Mouse (Mus musculus) right cerebral cortex, postnatal 36 days (tissue): ENCODE results near the gene Gstm1.
"Not testable (repeated sequence)": the region's sequence is repeated elsewhere in the genome, so short reads cannot be mapped to it uniquely, and the experiment has no call there.

Experiments
- DNase-seq, 2 experiments: peaks; one replicate each; pipeline ENCODE4 v3.0.0; 2022; ENCODE audit warnings: low spot score in 2 of 2, mixed read lengths in 1 of 2

The Gstm1 gene

DNA sequence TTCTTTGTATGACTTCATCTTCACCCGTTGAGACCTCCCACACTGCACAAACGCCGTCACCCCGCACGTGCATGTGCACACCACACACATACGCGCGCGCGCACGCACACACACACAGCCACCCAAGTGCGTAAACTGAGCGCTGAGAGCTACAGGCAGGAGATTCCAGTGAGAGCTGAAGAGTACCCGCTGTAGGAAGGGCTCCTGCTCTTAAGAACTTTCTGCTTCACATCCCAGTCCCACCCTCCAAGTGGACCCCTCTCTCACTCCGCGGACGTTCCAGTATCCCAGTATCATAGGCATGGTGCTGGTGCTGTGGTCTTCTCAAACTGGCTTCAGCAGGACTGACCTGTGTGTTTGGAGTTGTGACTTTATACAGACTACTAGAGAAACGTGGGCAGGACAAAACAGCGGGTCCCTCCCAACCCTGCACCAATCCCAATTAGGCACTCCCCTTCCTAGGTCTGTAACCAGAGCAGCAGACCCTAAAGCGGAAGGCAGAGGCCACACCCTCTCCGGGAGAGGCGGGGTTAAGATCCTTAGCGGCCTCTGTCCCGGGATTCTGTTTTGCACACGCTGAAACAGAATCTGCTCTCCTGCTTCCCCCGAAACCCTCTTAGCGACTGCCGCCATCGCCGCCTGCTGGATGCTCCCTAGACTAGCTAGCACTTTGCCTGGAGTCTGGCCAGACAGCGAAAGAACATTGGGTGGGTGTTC, at the start of gene Gstm1:
Gene Gstm1, minus strand, starts transcription at position 501 of the 717 bp plus-strand sequence.
- DNase-seq: peak; percentile 87 to 90

DNA sequence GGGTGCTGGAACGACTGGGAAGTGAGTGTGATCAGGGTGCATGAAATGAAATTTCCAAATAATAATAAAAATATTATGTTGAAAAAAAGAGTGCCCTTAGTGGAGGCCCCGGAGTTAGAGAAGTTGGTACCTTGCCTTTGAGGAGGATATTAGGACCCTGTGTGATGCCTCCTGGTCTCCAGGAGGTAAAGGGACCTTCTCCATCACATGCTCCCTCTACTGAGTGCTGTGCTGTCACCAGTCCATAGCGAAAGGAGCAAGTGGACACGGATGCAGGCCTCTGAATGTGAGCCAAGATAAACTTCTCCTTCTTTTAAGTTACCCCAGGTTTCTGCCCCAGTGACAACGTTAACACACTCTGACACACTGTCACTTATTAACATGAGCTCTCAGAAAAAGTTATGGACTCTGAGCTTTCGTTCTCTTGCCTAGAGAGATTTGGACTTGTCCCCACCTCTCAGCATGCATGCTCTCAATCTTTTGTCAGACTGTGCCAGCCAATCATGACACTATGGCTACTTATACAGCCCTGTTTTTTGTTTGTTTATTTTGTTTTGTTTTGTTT, 49.7 kb upstream of the Gstm1 start:
- DNase-seq: no peak

DNA sequence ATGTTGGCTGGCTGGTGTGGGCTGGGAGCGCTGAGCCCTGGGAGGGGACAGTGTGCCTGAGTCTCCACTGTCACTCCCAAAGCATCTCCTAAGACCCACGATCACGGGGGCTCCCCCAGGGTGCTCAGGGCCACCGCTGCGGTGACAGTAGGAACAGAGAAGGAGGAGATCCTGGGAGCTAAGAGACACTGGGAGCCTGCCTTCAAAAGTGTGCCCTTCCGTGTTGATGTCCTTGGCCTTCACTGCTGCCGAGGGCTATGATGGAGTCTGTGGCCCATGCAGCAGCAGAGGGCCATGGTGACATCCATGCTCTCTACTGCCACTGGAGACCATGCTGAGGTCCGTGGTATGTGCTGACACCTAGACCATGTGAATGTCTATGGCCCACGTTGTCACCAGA, 47.8 kb upstream of the Gstm1 start:
- DNase-seq: no peak

DNA sequence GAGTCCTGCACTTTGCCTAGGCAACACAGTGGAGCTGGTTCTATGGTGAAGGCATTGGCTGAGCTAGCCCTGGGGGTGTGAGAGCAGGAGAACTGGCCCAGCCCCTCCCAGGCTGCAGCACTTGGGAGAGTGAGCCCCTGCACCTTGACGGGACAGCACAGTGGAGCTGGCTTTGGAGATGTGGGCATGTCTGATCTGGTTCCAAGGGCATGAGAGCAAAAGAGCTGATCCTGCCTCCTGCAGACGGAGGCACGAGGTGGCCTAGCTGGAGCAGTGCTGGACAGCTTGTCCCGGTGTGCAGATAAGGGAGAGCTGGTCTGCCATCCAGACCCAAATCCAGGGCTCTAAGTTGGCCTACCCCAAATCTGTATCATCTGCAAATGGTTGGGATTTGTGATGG, 46.9 kb upstream of the Gstm1 start:
- no peak for DNase-seq

DNA sequence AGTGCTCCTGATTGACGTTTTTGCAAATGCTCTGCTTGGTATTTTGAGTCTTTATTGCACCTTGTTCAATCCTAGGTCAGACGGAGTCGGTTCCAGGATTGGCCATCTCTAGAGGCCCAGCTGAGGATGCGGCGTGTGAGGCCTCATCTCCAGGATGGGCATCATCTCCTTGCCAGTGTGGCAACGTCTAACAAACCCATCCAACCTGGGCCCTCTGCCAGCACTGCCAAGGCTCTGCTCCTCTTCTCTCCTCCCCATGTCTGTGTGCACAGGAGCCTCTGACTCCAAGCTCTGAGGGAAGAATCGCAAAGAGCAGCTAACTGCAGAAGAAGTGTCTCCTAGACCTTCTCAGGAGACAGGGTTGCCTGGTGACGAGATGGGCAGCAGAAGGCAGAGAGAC, 44.9 kb upstream of the Gstm1 start:
- DNase-seq: no peak

DNA sequence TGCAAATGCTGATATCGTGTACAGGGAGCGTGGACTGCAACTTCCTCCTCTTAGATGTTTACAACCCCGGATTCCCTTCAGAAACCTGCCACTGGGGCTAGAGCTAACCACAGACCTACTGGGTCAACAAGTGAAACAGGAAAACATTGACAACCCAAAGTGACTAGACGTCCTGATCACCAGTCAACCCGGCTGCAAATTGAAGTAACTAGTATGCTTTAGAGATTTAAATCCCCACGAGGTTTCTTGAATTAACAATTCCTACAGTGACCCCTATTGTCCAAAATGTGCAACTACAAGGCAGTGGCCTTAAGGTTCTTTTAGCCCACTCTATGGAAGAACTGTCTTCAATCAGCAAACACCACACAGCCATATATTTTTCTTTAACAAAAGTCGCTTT, 43.6 kb upstream of the Gstm1 start:
- no peak for DNase-seq

DNA sequence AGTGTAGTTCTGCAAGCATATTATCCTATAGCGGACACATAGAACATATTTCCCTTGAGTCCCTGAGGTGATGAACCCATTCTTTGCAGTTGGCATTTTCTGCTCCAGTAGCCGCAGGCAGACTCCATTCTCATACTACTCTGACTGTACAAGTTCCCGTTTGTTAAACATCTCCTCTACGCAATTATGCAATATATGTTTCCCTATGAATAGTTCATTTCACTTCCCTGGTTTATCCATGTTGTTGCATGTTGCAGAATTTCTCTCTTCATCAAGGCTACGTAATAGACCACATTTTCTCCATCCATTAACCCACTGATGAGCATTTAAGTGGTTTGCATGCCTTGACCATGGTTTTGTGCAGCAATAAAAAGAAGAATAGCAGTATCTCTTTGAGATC, 32.7 kb upstream of the Gstm1 start:
- no peak for DNase-seq

DNA sequence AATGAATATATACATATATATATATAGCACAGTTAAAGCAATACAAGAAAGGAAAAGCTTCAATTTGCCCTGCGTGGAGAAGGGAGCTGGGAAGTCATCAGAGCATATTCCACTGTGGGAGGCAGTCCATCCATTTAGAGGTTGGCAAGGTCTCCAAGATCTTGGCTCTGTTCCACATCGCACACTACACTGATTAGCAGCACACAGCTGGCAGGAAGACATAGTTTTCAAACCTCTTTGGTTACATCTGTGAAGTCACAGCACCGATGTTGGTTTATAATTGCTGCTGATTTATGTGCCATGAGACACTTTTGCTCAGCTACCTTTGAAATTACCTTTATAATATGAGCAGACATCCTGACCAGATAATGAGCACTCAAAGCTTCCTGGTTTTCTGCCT, 30.5 kb upstream of the Gstm1 start:
- no peak for DNase-seq

DNA sequence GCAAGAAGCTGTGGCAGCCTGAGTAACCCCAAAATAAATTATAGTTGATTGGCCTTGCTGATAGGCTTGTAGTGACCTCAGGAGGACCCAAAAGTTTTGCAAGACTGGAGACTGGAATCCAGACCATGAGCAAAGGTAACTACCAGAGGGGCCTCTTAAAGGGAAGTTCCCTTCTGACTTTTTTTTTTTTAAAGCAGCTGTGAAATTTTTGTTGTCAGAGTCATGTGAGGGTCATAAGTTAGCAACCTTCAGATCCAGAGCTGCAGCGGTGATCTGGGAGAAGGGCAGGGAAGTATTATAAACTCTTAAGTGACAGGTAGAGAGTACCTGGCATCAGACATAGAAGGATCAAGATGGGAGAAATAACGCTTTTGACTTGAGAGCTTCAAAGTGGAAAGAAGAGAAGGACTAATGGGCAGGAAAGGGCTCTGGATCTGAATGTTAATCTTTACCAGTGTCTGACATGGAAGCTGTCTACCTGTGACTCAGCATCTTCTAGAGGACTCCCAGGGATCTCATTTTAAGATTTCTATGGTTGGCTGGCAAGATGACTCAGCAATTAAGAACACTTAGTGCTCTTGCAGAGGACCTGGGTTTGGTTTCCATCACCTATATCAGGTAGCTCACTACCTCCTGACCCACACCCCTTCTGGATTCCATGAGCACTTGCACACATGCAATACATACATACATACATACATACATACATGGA, 29.3 kb upstream of the Gstm1 start:
- DNase-seq: no peak

DNA sequence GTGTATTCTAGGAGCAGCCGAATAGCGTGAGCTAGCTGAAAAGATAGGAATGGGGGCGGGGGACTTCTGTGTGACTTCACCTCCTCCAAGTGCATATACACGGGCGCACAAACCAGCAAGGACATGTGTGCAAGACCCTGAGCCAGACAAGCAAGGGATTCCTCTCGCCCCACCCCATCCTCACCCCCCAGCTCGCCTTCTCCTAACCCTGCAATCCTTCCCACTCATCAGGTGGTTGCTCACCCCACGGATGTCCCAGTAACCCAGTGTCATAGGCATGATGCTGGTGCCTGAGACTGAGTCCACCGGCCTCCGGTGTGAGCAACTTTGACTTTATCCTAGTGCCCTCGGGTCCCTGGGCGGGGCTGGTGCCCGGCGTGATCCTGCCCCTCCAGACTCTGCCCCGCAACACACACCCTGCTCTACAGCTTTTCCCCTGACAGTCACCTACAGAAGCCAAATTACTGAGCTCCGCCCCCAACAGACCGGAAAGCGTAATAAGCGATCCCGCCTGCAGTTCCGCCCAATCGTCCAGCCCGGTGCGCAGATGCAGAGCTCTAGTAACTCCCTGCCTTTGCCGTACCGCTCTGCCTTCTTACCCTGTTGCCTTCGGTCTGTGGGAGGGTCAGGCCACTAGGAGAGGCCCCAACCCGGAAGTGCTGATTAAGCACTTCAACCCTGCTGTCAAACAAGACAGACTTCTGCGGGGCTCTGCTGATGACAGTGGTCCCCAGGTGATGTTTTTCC, 26.8 kb upstream of the Gstm1 start, which contains the start of gene Gstm4:
Gene Gstm4, minus strand, starts transcription at position 501 of the 747 bp plus-strand sequence.
- DNase-seq: peak; percentile 81 to 86

DNA sequence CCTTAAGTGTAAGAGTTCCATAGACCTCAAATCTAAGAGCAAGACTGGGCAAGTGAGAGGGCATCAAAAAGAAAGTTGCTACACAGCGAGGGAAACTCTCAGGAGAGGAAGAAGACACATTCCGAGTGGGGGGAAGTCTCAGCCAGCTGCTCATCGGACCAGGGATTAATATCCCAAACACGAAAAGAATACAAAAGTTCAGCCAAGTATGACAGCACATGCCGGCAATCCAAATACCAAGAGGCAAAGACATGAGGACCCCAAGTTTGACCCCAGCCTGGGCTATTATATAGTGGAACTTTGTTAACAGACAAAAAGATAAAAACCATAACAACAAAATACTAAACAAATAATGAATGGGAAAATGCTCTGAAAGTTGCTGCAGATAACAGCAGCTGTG, 15.4 kb upstream of the Gstm1 start:
- no peak for DNase-seq

DNA sequence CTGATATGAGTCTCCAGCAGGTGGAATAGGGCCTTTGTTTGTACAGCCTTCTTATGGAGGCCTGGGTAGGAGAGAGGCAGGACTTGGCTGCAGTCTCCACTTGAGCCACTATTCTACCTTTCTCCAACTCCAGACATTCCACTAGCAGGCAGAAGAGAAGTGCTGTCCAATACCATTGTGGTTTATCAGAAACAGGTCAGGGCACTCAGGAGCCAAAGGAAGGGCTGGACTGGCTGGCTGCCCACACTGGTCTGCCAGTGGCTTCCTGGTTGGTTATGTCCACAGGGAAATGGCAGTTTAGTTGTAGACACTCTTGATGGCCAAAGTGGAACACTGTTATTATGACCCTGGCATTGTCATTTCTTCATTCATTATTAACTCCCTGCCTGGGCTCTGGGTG, 14.3 kb upstream of the Gstm1 start:
- DNase-seq: no peak

DNA sequence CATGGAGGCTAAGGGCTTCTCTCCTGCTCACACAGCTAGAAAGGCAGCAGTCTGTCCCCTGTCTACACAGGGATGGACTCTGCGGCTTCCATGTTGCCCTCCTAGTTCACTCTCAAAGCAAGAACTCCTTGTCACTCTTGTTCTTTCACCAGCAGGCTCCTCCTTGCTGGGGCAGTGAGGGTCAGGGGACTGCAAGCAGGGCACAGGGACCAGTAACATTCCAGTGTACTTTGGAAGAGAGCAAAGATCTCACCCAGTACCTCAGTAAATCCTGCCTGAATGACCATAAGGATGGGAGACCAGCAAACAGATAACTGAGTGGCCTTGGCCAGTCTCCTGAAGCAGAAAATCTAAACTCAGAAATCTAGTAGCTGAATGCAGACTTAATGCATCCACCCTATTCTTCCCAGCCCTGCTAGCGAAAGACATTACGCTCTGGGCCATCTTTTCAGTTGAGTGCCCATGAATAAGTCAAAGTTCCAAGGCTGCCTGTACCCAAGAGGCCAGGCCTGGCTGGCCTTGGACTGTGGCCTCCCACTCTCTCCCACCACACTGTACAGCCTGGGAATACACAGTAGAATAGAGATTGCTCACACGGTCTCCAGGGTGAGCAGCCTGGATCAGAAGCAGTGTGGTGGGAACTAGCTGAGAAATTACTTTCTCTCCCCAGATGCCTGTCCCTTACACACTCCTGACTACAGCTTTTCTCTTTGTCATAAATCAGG, 11.0 kb upstream of the Gstm1 start:
- no peak for DNase-seq

DNA sequence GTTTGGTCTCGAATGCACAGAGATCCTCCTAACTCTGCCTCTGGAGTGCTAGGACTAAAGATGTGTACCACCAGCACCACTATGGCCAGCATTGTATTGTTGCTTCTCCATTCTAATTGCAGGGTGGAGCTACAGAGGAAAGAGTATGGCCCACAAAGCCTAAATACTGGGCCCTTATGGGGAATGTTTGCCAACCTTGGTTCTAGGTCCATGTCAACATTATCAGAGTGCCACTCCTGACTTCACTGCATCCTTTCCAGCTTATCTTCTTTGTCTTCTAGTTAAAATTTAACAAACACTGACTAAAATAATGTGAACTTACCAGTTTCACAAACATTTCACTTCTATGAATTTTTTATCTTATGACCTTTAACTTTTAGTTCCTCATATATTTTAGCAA, 8.8 kb upstream of the Gstm1 start:
- DNase-seq: no peak

DNA sequence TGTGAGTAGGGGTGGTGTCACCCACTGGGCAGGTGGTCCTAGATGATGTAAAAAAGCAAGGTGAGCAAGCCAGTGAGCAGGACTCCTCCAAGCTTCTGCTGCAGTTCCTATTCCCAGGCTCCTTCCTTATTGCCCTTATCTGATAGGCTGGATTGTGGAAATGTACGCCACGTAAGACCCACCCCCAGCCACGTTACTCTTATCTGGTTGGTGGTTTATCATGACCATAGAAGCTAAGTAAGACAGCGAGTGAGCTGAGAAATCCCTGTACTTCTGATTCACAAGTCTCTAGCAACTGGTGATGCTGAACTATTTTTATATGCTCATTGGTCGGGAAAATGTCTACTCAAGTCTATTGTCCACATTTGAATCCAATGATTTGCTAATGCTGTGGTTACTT, 8.3 kb upstream of the Gstm1 start:
- DNase-seq: no peak

DNA sequence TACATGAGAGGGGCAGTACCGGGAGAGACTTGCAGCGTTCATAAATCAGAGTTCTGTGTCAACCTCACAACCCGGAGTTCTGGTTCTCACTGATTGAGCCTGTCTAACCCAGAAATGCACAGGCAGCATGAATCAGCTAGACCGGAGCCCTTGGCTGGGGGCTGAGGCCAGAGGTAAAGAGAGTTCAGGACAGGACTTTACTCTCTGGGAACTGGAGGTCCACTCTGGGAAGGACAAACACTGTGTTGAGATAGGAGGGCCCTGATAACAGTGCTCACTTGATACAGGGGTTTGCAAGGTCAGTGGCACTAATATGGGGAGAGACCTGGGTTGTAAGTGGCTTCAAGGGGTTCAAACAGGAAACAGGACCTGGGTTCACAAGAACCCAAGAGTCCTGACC, 7.5 kb upstream of the Gstm1 start:
- DNase-seq: no peak

DNA sequence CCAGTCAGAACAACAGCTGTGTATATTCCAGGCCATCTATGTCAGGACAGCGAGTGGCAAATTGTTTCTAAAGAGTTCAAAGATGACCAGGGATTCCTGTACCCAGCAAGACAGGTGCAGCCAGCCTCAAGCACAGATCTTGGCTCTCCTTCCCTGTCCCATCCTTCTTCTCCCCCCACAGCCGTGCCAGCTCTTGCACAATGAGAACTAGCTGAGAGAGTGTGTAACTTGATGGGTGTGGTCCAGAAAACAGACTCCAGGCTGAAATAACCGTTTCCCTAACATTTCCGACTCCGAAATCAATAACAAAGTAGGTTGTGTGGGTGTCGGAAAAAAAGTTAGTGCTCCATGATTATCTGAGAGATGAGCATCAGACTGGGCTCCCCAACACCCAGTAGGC, 4.9 kb upstream of the Gstm1 start:
- no peak for DNase-seq

DNA sequence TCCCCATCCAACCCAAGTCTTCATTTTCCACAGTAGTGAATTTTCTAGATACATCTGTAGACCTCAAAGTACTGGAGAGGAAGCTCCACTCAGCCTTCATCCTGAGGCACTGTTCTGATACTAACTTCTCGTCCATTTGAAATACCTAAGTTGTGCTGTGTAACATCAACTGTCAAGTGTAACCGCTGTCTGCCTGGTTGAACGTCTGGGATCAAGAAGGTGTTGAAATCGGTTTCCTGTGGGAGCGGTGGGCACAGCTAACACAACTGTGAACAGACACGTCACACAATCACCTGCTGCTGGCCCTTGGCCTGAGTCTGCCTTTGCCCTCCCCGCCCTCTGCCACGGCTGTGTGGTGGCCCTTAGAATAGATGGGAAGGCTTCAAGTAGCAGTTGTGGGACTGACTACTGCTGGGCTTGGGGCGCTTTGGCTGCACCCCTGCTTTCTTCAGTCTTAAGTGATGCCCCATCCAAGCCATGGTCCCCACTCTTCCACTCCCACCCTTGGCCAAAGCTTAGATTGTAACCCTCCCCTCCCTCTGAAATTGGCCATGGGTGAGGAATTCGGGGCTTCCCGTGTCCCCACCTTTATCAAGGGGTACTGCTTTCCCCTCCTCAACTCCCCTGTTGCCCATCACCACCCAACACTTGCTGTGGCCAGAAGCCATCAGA, 2.7 kb upstream of the Gstm1 start:
- DNase-seq: not testable (repeated sequence)

DNA sequence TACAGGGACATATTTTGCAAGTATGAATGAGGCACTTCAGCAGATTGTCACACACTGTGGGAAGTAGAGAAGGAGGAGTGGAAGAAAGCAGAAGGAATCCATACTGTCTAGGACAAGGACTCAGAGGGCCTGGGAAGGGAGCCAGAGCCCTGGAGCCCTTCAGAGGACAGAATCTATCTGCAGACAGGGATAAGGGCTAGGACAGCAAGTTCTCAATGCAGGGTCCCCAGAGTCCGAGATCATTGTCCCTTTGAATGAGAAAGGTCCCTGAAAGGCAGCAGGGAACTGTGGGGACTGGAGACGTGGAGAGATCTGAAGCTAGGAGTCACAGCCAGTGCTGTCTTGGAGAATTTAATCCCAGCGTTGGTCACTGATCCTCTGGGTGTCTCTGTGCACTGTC, 1.5 kb upstream of the Gstm1 start:
- not testable (repeated sequence) for DNase-seq

DNA sequence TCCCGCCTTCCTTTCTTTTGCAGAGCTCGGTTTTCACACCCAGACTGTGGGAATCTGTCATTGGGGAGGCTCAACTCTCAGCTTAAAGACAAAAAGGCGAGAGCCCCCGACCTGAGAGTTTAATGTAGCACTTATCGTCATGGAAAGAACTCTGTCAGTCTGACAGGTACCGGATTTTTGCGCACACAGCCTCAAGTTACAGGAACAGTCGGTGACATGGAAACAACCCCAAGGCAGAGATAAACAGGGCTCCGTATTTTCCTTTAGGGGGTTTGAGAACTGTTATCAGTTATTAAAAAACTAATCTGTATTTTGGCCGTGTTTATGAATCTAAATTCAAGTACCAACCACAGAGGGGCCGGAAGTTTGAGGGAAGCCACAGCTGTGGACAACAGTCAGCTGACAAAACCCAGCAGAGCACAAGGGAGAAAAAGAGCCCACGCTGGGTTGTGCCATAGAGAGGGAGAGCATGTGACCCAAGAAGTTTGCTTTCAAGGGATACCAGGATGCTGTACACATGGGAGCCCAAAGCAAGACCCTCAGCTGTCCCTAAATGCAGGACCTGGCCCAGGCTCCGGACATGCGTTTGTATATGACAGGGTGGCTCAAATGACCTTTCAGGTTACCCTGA, 532 bp upstream of the Gstm1 start:
- DNase-seq: no peak

DNA sequence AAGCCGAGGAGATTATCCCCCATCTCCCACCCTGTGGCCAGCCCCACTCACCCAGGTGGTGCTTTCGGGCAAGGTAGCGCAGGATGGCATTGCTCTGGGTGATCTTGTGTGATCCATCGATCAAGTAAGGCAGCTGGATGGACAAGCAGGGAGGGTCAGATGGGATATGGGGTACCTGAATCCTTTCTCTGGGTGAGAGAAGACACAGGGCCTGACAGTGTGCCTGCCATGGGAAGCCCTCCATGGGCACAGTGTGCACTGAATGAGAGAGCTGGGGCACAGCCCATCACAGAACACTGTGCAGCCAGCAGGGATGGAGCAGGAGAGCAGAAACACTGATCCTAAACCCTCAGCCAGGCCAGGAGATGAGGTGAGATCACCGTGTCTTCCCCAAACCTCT, 1.3 kb downstream of the Gstm1 start:
- DNase-seq: not testable (repeated sequence)
